Mouse (Mus musculus): Measurements from ENCODE around the gene Alkbh5.

Gene Alkbh5

DNA sequence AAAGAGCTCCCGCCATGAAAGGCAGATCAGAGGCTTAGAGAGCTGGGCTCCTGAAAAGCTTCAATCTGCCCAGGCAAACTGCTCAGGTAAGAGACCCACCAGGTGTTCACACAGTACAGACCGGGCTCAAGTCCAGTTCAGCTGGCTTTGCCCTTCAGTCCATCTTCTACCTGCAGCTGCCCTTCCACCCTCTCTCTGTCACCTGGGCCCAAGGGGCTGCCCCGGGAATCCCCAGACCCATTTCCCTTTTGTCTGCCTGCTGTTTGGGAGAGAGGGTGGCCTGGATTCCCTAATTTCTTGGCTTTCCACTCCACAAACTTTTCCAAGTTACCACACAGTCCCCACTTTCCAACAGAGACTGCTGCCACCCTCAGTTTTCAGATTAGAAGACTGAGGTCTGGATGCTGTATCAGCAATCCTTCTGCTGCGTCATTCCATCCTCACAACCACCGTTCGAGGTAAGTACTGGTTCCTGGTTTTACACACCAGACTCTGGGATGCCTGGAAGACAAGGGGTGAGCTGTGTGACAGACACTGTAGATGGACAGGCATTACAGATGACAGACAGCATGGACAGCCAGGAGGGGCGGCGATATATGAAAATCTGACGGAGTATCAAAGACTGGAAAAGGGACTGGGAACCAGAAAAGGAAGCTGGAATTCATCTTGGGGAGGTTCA is at the start of gene Alkbh5:
Alkbh5 (plus strand) TSS at position 202 of the 679 bp plus-strand sequence.
- DNase-seq (ENCODE audit: low spot score in 2 of 2) = peak in 1 of 2 experiments; percentile 23

DNA sequence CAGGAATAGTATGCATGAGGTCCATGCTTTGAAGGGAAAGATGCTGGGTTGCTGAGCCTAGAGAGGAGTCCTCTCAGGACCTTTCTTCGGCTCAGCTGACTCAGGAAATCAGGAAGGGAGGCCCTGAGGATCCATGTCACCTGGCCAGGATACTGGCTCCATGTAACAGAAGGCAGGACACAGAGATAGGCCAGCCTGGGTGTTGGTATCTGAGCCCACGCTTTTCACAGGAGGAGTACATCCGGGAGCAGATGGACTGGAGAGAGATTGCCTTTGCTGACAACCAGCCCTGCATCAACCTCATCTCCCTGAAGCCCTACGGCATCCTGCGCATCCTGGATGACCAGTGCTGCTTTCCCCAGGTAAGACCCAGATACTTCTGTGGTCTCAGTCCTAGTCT is 43.5 kb upstream of the Alkbh5 start:
- DNase-seq (ENCODE audit: low spot score in 2 of 2) = no peak

DNA sequence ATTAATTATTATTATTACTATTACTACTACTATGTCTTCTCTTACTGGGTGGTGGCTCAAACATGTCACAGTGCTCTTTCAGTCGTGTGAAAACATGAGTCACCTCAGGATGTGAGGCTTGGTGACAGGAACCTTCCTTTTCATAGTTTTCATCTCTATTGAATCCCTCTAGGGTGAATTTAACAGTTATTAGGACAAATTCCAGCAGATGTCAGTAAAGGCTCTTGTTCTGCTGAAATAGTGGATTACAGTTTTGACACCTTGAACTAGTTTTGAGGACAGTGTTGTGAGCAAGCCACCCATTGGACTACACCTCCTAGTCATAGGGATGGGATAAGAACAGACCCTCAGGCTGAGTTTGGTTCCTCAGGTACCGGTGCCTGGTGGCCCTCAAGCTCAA is 40.5 kb upstream of the Alkbh5 start:
- DNase-seq (ENCODE audit: low spot score in 2 of 2) = no peak

DNA sequence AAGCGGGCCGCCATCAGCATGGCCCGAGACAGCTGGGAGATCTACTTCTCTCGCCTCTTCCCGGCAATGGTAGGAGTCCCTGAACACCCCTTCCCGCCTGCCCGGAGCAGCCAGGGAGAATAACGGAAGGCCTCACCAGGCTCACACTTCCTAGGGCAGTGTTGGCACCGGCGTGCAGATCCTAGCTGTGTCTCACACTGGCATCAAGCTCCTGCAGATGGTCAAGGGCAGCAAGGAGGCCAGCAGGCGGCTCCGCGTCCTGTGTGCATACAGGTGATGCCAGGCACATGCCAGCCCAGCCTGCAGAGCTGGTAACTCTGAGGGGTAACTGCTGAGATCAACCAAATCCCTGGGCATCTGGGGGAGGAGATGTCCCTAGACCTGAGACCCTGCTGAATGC is 28.9 kb upstream of the Alkbh5 start:
- no peak for DNase-seq (ENCODE audit: low spot score in 2 of 2)

DNA sequence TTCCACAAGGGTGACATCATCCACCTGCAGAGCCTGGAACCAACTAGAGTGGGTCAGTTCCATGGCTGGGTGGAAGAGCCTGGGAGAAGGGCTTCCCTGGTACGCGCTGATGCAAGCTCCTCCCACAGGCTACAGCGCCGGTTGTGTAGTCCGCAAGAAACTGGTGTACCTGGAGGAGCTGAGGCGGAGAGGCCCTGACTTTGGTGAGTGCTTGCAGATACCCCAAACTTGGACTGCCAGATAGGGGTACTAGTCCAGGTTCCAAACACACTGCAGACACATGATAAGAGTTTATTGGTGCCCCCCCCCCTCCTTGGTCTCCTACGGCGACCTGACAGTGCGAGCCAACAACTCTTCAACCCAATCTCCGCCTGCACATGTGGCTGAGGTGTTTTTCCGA is 27.2 kb upstream of the Alkbh5 start:
- no peak for DNase-seq (ENCODE audit: low spot score in 2 of 2)

DNA sequence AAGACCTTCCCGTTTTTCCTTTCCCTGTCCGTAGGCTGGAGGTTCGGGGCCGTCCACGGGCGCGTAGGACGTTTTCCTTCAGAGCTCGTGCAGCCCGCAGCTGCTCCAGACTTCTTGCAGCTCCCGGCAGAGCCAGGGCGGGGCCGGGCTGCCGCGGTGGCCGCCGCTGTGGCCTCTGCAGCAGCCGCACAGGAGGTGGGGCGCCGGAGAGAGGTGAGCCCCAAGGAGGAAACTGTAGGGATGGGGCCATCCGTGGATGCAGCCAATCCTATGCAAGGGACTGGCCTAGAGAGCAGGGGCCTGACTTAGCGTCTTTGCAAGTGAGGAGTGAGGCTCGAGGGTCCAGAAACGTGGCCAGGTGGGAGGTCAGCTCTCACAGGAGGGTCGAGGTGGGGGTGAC is 26.7 kb upstream of the Alkbh5 start:
- DNase-seq (ENCODE audit: low spot score in 2 of 2) = no peak

DNA sequence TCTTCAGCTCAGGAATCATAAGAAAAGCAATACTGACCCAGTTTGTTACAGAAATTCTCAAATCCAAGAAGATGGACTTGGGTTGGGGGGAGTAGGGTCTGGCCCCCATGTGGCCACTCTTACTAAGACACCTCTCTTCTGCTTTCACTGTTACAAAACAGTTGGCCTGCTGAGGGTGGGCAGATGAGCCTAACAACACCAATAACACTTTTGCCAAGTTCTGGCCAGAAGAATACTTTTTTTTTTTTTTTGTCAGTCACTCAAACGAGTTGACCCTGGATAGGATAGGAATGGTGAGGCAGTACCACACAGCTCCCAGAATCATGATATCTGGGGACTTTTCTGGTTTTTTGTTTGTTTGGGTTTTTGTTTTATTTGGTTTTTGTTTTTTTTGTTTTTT is 24.3 kb upstream of the Alkbh5 start:
- DNase-seq (ENCODE audit: low spot score in 2 of 2) = no peak

DNA sequence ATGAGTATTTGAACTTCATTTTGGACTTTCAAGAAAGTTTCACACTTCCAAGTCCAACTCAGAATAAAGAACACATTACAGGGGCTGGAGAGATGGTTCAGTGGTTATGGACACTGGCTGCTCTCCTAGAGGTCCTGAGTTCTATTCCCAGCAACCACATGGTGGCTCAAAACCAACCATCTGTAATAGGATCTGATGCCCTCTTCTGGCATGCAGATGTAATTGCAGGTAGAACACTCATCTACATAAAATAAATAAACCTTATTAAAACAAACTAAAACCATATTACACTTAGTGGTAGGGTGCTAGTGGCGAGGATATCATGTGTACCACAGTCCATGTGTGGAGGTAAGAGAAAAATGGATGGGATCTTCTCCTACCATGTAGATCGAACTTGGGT is 23.7 kb upstream of the Alkbh5 start:
- DNase-seq (ENCODE audit: low spot score in 2 of 2) = no peak

DNA sequence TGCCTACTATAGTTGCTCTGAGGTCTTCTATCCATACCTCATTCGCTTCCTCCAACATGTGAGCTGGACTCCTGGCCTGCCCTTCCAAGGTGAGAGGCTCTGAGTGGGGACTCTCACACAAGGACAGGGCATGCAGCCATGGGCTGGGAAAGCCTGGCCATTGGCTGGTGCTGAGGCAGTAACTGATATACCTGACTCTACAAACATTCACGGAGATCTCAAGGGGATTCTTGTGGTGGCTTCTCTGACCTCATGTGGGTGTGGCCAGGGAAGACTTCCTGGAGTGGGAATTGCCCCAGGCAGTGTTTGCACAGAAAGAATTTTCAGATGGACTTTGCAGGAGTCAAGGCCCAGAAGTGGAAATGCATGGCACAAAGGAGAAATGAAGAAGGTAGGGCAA is 21.2 kb upstream of the Alkbh5 start:
- no peak for DNase-seq (ENCODE audit: low spot score in 2 of 2)

DNA sequence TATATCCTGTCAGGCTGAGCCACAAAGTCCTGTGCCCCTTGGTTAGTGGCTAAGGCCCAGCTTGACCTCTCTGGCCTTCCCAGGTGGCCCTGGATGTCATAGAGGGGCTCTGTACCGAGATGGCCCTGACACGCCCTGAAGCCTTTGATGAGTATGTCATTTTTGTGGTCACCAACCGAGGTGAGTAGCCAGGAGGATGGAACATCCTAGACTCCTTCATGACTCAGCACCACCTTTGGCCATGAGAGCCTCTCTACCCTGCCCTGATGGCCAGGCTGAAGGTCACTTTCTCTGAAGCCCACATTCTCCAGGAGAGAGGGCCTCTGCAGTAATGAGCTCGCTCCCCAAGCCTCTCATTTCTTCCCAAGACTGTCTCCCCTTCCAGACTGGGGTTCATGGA is 17.9 kb upstream of the Alkbh5 start:
- no peak for DNase-seq (ENCODE audit: low spot score in 2 of 2)

DNA sequence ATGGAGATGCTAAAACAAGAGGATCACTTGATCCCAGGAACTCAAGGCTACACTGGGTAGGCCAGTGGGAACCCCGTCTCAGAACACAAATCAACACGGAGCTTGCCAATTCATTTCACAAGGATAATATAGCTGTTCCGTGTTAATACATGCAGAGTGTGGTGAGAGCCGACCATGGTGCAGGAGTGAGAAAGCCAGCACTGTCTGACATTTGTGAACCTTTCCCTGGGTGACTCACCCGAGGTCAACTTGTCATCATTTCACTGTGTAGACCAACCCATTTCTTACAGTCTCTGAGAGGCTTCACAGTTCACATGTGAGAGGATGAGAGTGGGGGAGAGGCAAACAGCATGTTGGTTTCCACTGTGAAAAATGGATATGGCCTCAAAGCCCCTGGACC is 14.2 kb upstream of the Alkbh5 start:
- DNase-seq (ENCODE audit: low spot score in 2 of 2) = no peak

DNA sequence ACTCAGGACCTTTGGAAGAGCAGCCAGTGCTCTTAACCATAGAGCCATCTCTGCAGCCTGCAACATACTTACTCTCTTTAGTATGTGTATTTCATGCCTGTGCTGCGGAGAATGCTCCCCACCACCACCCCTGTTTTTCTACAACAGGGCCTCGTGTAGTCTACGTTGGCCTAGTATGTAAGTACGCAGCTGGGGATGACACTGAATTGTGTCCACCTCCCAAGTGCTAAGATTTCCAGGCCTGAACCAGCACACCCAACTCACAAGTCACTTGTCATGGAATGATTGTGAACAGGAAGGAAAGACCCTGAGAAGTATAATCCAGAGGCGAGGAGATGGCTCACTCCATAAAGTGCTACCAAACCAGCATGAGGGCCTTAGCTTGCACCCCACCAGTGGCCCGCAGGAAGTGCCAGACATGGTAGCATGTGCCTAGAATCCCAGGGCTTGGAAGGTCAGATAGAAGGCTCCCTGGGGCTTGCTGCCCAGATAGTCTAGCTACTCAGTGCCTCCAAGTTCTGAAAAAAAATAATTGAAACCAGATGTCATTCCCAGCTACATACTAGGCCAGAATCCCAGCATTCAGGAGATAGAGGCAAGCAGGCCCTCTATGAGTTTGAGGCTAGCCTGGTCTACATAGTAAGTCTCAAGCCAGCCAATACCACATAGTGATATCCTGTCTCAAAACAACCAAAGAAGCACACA is 13.4 kb upstream of the Alkbh5 start:
- DNase-seq (ENCODE audit: low spot score in 2 of 2) = no peak

DNA sequence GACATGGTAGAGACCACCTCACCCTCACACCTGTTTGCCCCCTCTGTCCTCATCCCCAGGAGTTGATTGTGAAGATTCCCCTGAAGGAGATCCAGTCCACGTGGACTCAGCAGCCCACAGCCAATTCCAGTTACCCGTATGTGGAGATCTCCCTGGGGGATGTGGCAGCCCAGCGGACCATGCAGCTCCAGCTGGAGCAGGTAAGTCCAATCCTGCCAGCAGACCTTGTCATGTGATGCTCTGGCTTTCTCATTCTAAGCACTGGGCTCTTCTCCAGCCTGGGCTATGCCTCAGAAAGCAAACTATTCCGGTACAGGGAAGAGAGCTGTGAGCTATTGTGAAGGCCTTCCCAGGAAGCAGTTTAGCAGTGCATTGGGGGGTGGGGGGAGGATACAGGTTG is 9.7 kb upstream of the Alkbh5 start:
- no peak for DNase-seq (ENCODE audit: low spot score in 2 of 2)

DNA sequence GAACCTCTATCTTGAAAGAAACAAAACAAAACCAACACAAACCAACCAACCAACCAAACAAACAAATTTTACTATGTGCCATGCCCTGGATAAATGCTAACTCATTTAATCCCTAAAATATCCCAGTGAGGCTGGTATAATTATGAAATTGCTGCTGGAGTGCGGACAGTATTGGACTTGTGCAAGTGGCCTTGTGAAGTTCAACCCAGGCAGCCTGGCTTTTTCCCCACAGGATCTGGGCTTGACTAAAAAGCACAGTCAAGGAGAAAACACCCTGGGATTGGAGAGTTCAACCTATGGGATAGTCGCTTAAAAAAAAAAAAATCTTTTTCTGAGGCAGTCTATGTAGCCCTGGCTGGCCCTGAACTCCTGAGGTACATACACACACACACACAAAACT is 505 bp upstream of the Alkbh5 start:
- no peak for DNase-seq (ENCODE audit: low spot score in 2 of 2)

DNA sequence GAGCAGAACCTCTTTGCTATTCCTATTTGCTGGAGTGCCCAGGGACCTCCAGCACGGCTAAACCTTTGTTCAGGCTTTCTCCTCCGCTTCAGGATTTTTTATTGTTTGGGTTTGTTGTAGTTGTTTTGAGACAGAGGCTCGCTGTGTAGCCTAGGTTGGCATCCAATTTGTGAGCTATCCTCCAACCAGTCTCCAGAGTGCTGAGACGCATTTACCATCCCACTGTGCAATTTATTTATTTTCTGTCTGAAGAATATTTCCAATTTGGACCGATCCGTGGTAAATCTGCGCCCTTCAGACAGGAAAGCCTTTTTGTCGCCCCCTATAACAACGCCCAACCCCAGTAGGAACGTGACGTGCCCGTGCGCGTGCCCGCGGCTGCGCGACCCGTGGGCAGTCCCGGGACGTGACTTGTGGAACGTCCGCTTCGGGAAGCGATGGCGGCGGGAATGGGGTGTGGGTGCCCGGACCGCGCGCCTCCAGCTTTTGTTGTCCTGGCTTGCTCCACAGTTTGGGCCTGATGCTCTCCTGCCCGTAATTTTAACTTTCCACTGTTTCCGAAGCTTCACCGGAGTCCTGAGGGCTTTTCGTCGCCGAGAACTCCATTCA is 782 bp downstream of the Alkbh5 start:
- DNase-seq (ENCODE audit: low spot score in 2 of 2) = peak; percentile 73 to 92

DNA sequence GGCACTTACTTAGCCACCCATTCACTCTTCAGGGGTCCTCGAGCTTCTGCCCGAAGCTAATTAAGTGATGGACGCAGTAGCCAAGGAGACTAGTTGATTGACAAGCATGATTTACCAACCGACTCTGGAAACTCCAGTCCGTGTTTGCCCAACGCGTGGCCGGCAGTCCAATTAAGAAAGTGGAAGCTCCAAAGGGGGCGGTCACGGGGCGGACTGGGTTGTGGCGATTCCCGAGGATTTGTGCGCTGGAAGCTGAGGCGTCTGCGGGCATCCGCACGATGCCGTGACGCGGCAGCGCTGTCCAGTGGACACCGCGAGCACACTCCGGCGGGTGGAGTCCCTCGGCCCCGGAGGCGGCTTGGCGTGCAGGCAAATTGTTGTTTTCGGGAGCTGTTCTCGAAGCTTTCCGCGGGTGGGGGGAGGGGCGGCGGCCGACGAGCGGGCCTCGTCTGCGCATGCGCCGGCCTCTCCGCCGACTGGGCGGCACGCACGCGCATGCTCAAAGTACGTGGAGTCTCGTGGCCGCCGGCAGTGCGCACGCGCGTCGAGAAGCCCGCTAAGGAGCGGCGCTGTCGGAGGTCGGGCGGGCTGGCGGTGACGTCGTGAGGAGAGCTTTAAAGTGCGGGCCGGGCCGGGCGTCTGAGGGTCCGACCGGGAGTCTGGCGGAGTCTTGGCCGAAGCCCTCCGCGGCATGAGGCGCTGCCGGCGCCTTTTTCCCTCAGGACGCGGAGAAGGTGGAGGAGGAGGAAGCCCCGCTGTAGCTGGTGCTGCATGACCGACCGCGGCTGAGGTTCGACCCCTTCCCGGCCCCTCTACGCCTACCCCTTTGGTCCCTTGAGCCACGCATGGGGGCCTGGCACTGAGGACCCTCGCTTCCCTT is 1.5 kb downstream of the Alkbh5 start:
- peak; percentile 79 to 95 for DNase-seq (ENCODE audit: low spot score in 2 of 2)

DNA sequence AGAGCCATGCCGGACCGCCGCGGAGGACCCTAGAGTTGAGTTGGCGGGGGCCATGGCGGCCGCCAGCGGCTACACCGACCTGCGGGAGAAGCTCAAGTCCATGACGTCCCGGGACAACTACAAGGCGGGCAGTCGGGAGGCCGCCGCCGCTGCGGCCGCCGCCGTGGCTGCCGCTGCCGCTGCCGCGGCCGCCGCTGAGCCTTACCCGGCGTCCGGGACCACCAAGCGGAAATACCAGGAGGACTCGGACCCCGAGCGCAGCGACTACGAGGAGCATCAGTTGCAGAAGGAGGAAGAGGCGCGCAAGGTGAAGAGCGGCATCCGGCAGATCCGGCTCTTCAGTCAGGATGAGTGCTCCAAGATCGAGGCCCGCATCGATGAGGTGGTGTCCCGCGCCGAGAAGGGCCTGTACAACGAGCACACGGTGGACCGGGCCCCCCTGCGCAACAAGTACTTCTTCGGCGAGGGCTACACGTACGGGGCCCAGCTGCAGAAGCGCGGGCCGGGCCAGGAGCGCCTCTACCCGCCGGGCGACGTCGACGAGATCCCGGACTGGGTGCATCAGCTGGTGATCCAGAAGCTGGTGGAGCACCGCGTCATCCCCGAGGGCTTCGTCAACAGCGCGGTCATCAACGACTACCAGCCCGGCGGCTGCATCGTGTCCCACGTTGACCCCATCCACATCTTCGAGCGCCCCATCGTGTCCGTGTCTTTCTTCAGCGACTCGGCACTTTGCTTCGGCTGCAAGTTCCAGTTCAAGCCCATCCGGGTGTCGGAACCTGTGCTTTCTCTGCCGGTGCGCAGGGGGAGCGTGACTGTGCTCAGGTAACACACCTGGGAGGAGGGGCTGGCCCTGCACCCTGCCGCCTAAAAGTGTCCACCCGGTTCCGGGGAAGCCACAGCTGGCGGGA is 2.4 kb downstream of the Alkbh5 start:
- DNase-seq (ENCODE audit: low spot score in 2 of 2) = peak in 1 of 2 experiments; percentile 25

DNA sequence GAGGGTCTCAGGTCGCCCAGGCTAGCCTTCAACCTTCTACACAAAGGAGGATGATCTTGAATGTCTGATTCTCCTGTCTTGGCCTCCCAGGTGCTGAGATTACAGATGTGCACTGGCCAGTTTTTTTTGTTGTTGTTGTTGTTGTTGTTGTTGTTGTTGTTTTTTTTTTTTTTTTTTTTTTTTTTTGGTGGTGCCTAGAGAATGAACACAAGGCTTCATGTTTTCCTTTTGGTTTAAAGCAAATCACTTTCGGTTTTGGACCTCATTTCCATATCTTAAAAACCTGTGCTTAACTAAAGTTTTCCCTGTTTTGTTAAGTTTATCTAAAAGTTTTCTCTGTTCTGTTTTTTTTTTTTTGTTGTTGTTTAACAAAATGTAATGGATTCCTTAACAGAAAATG is 3.4 kb downstream of the Alkbh5 start:
- no peak for DNase-seq (ENCODE audit: low spot score in 2 of 2)

DNA sequence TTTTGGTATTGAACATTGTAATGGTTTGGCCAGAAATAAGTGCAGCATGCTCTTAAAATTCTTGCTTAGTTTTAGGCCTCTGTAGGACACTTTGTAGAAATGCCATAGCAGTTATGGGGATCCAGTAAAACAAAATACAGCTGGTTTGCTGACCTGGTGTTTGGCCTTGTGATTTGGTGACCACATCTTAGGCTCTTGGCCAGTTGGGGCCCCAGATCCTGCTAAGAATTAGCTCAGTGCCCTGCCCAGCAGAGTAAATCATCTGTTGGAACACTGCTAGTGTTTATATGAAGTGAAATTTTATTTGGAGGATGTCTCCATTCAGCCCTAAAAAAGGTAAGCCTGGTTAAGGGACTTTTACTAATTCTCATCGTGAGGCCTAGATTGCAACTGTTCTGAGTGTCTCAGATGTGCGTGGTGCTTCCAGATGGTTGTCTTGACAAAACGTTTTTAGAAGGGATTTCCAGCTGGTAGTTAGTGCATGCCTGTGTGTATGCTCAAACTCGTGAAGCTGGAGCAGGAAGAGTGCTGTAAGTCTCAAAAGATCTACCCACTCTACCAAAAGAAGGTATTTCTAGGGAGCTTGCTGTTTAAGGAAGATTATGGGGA is 3.9 kb downstream of the Alkbh5 start:
- no peak for DNase-seq (ENCODE audit: low spot score in 2 of 2)

DNA sequence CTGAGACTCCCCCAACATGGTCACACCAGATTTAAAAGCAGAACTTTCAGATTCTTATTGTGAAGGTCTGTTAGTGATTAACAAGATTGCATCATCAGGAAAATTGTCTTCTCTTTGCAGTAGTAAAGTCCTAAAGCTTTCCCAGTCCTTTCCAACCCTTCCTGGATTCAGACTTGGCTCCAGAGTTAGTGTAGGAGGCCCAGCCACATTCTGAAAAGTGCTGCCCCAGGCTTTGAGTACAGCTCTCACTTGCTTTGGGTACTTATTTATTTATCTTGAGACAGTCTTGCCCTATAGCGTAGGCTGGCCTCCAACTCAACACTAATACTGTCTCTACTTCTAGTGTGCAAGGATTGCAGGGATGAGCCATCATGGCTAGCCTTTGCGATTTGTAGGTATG is 4.6 kb downstream of the Alkbh5 start:
- no peak for DNase-seq (ENCODE audit: low spot score in 2 of 2)

DNA sequence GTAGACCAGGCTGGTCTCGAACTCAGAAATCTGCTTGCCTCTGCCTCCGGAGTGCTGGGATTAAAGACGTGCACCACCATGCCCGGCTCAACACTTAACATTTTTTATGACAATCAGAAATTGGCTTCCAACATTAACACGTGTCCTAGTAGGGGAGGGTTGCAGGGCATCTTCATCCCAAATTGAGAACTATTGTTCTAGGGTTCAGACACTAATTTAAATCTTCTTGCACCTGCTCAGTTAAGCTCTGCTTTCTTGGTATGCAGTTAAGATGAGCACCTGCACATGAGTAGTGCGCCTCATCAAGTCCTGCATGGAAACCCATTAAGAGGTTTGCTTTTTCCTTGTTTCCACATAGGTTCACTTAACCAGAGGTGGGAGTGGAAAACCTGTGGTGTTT is 5.7 kb downstream of the Alkbh5 start:
- DNase-seq (ENCODE audit: low spot score in 2 of 2) = no peak

Measured in cerebellum, postnatal 4 days (tissue).